Mouse (Mus musculus): ENCODE results near the gene Zfp329.
"Not testable (repeated sequence)": the region's sequence is repeated elsewhere in the genome, so short reads cannot be mapped to it uniquely, and the experiment has no call there.

Zfp329 gene

GRCm38 (mm10) chr7:12818521-12819295, at the start of gene Zfp329:
Zfp329 (minus strand) TSS chr7:12818858.
- DNase-seq = peak; percentile 92

GRCm38 (mm10) chr7:12835779-12836178, 17.1 kb upstream of the Zfp329 start:
- no peak for DNase-seq

- DNase-seq = peak; percentile 45
Measured at GRCm38 (mm10) chr7:12835193-12835671, 16.6 kb upstream of the Zfp329 start.

GRCm38 (mm10) chr7:12834162-12835120, 15.8 kb upstream of the Zfp329 start, which contains the start of gene Zfp110:
Zfp110 (plus strand) TSS chr7:12834761.
- DNase-seq = peak; percentile 91

GRCm38 (mm10) chr7:12815566-12815965, 3.1 kb downstream of the Zfp329 start:
- no peak for DNase-seq

GRCm38 (mm10) chr7:12803727-12804071, 15.0 kb downstream of the Zfp329 start:
- DNase-seq = no peak

- peak; percentile 56 for DNase-seq
Measured at GRCm38 (mm10) chr7:12802866-12803726, 15.6 kb downstream of the Zfp329 start, which contains the start of gene Zscan18. Zscan18 (minus strand) TSS chr7:12803635.

GRCm38 (mm10) chr7:12799554-12799953, 19.1 kb downstream of the Zfp329 start:
- no peak for DNase-seq

GRCm38 (mm10) chr7:12797971-12798370, 20.7 kb downstream of the Zfp329 start:
- DNase-seq = no peak

GRCm38 (mm10) chr7:12792624-12793023, 26.0 kb downstream of the Zfp329 start:
- not testable (repeated sequence) for DNase-seq

- DNase-seq = no peak
Measured at GRCm38 (mm10) chr7:12788025-12788424, 30.6 kb downstream of the Zfp329 start.

- no peak for DNase-seq
Measured at GRCm38 (mm10) chr7:12787333-12787732, 31.3 kb downstream of the Zfp329 start.

- DNase-seq = peak; percentile 74
Measured at GRCm38 (mm10) chr7:12780151-12780830, 38.4 kb downstream of the Zfp329 start.

- DNase-seq = no peak
Measured at GRCm38 (mm10) chr7:12779782-12780150, 38.9 kb downstream of the Zfp329 start.

- no peak for DNase-seq
Measured at GRCm38 (mm10) chr7:12779141-12779540, 39.5 kb downstream of the Zfp329 start.

- peak; percentile 2 for DNase-seq
Measured at GRCm38 (mm10) chr7:12774606-12775005, 44.1 kb downstream of the Zfp329 start.

- DNase-seq = no peak
Measured at GRCm38 (mm10) chr7:12774111-12774510, 44.5 kb downstream of the Zfp329 start.

Data from lung, postnatal 14 days (tissue).